In genomic region chr16:28555219-28555618, GRCm38 (mm10) we compare ENCODE assay signal across 21 mouse cellular contexts.
DNase-seq lines count a peak whose midpoint lies in the region; ATAC-seq lines count a peak whose summit lies in the region.
"Had no signal": no experiment of that assay in that cellular context is flagged by ENCODE, and none has a peak within 500 bp of the region (broad histone marks: within the 10 kb centered on the region; RNA-seq: fewer than 3 reads in every experiment).

No protein-coding gene starts in this region.

- peak; percentile 90 for ATAC-seq in frontal cortex, adult (ENCODE audit: low TSS enrichment)
- ATAC-seq: forebrain, embryonic 14.5 days; hindbrain, postnatal 0 days; inflammation-experienced regulatory T-cells, adult 6 months; Patski had no signal

- DNase-seq in frontal cortex, postnatal 10 days (ENCODE audit: low spot score in 2 of 2), result no peak
- peak; percentile 35 for DNase-seq in right cerebral cortex, adult 18-20 months
- no peak for DNase-seq in right cerebral cortex, postnatal 14 days
- DNase-seq in brain, adult 2 months (ENCODE audit: low read depth, low spot score), result peak; percentile 71
- DNase-seq in kidney, adult 8-10 months, result no peak
- DNase-seq: adrenal gland, postnatal 10 days; adrenal gland, postnatal 36 days; B cell, adult 2 months; cerebellum, adult 11 months; cerebellum, adult 2 months; cerebellum, adult 9-11 months; cerebellum, postnatal 25 days; gastrocnemius, postnatal 25 days; heart, adult 18-20 months; heart, postnatal 10 days; heart, postnatal 4 days had no signal

Comparison
In these comparisons a context has a peak if more than half of its experiments do, and no peak if none do; other contexts are left out.
1. DNase-seq: peak in right cerebral cortex, adult 18-20 months (single experiment) and brain, adult 2 months (single experiment); none in frontal cortex, postnatal 10 days (0 of 2), right cerebral cortex, postnatal 14 days (single experiment) and kidney, adult 8-10 months (0 of 2).